Mouse (Mus musculus) large intestine, adult 2 months (tissue): ENCODE data around the gene Apbb1ip. TPM values are rescaled to one million over a fixed set of nuclear protein-coding genes. Genes with fewer than 3 reads are reported as not detected.
A peak's percentile ranks its signal among the peaks of the same experiment; 100 is the strongest.
"Not testable (repeated sequence)": the region's sequence is repeated elsewhere in the genome, so short reads cannot be mapped to it uniquely, and the experiment has no call there.

Experiments used
- DNase-seq: peaks from one replicate; pipeline ENCODE4 v3.0.0-alpha.2; 2012; ENCODE audit warnings: low read depth, low spot score
- WGBS: fragments of 180-500 bp; shearing (Covaris S2); methylation state at CpG from one replicate; pipeline ENCODE4 v1.1.7; 2018; 5-methylcytosine and 5-hydroxymethylcytosine counted together
- polyA plus RNA-seq: library from polyadenylated mRNA; depleted of rRNA; stranded (reverse); fragments of >200 nt; gene quantifications from 2 replicates; pipeline ENCODE4 v1.2.3, GENCODE M21; 2012

Gene Apbb1ip
- polyA plus RNA-seq, 1 experiment: 2.1 TPM

- no peak for DNase-seq
- 82% methylated on average over 8 of the region's 8 CpGs for WGBS
Observed at GRCm38 (mm10) chr2:22811466-22811865, 37.6 kb downstream of the Apbb1ip start.

GRCm38 (mm10) chr2:22813921-22814320 lies 40.0 kb downstream of the Apbb1ip start:
- no peak for DNase-seq
- 64% methylated on average over 5 of the region's 5 CpGs for WGBS

GRCm38 (mm10) chr2:22815674-22816073 lies 41.8 kb downstream of the Apbb1ip start:
- WGBS: 96% methylated on average over 2 of the region's 2 CpGs

GRCm38 (mm10) chr2:22816231-22816630 lies 42.3 kb downstream of the Apbb1ip start:
- 67% methylated on average over 1 of the region's 1 CpGs for WGBS
- DNase-seq: no peak

More at GRCm38 (mm10) chr2:22815674-22816073, 41.8 kb downstream of the Apbb1ip start:
- no peak for DNase-seq

- WGBS: 72% methylated on average over 2 of the region's 2 CpGs
- no peak for DNase-seq
Observed at GRCm38 (mm10) chr2:22822293-22822692, 48.4 kb downstream of the Apbb1ip start.

- 89% methylated on average over 4 of the region's 4 CpGs for WGBS
- DNase-seq: no peak
Observed at GRCm38 (mm10) chr2:22845514-22845913, 71.6 kb downstream of the Apbb1ip start.

- no peak for DNase-seq
- WGBS: 80% methylated on average over 4 of the region's 4 CpGs
Observed at GRCm38 (mm10) chr2:22851900-22852299, 78.0 kb downstream of the Apbb1ip start.

GRCm38 (mm10) chr2:22857501-22857900 lies 83.6 kb downstream of the Apbb1ip start:
- WGBS: 74% methylated on average over 3 of the region's 3 CpGs
- no peak for DNase-seq

GRCm38 (mm10) chr2:22862194-22862593 lies 88.3 kb downstream of the Apbb1ip start:
- 82% methylated on average over 2 of the region's 2 CpGs for WGBS
- DNase-seq: no peak

GRCm38 (mm10) chr2:22864394-22865037 lies 90.6 kb downstream of the Apbb1ip start:
- DNase-seq: peak; percentile 60
- 3% methylated on average over 6 of the region's 6 CpGs for WGBS

- 89% methylated on average over 1 of the region's 1 CpGs for WGBS
- no peak for DNase-seq
Observed at GRCm38 (mm10) chr2:22865818-22866217, 91.9 kb downstream of the Apbb1ip start.

GRCm38 (mm10) chr2:22866894-22867424 lies 93.1 kb downstream of the Apbb1ip start:
- no peak for DNase-seq
- WGBS: 34% methylated on average over 7 of the region's 7 CpGs

- DNase-seq: peak; percentile 79
- WGBS: 22% methylated on average over 1 of the region's 1 CpGs
Observed at GRCm38 (mm10) chr2:22873159-22873558, 99.3 kb downstream of the Apbb1ip start.

GRCm38 (mm10) chr2:22874628-22875027 lies 100.7 kb downstream of the Apbb1ip start:
- no peak for DNase-seq
- WGBS: 27% methylated on average over 10 of the region's 10 CpGs

GRCm38 (mm10) chr2:22876614-22877013 lies 102.7 kb downstream of the Apbb1ip start:
- no peak for DNase-seq
- 25% methylated on average over 3 of the region's 3 CpGs for WGBS

GRCm38 (mm10) chr2:22878781-22879180 lies 104.9 kb downstream of the Apbb1ip start:
- DNase-seq: no peak
- WGBS: 6% methylated on average over 1 of the region's 1 CpGs

GRCm38 (mm10) chr2:22880726-22881125 lies 106.8 kb downstream of the Apbb1ip start:
- 94% methylated on average over 3 of the region's 3 CpGs for WGBS
- not testable (repeated sequence) for DNase-seq

- 8% methylated on average over 9 of the region's 9 CpGs for WGBS
- no peak for DNase-seq
Observed at GRCm38 (mm10) chr2:22894932-22895281, 121.0 kb downstream of the Apbb1ip start.

GRCm38 (mm10) chr2:22895282-22896273 lies 121.7 kb downstream of the Apbb1ip start, which contains the start of gene Pdss1:
TSS of gene Pdss1 (plus strand) at chr2:22895522.
- peak; percentile 87 for DNase-seq
- under 1% methylated on average over 81 of the region's 81 CpGs for WGBS

- no peak for DNase-seq
- 96% methylated on average over 3 of the region's 3 CpGs for WGBS
Observed at GRCm38 (mm10) chr2:22903947-22904346, 130.1 kb downstream of the Apbb1ip start.
